Mouse (Mus musculus) T-helper 1 cell (primary cell): ENCODE measurements around the gene Ptbp3.

ENCODE experiments used
- in situ Hi-C: fragments of 300-600 bp; cut with MboI, MseI; formaldehyde crosslinking; loops from one replicate; pipeline ENCODE4 v1.15.1; 2025; ENCODE audit warnings: high pct_unique_total_duplicates

The Ptbp3 gene

GRCm38 (mm10) chr4:59506704-59507103, 42.5 kb downstream of the Ptbp3 start:
- in situ Hi-C loops: no loop called here

GRCm38 (mm10) chr4:59505481-59505880, 43.7 kb downstream of the Ptbp3 start:
- in situ Hi-C loops: no loop called here

GRCm38 (mm10) chr4:59491097-59491496, 58.1 kb downstream of the Ptbp3 start:
- in situ Hi-C loops: no loop called here

DNA sequence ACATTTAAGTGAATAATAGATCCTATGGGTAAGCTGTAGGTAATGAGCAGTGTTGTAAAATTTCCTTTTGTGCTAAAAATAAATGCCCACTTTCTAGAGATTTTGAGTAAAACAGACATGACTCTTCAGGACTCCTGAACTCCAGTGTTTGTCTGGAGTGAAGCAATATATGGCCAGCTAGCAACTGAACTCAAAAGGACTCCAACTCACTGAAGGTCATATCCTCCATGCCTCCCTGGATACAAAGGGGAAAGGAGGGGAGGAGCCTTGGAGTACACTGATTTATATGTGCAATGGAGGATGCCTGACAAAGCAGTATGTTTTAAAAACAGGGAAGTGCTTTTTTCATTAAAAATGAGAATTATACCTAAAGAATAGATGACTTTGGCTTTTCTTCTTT, 77.9 kb downstream of the Ptbp3 start:
- in situ Hi-C loops: no loop called here

- in situ Hi-C loops: no loop called here
Measured at GRCm38 (mm10) chr4:59465449-59465848, 83.7 kb downstream of the Ptbp3 start.

DNA sequence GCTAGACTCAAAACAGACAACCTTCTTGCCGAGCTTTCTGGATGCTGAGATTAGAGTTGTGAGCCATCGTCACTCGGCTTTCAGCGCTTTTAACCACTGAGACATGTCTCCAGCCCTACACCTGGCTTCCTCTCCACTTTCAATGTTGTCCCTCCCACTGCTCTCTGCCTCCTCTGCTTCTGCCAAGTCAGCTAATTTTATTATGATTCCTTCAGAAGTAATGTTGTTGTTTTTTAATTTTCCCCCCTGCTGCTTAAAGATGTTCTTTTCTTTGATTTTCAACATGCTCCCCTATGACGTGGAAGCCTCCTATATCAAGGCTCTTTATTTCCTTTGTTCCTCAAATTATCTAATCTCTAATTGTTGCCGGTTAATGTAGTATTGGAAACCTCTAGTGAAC, 84.5 kb downstream of the Ptbp3 start:
- in situ Hi-C loops: no loop called here

- in situ Hi-C loops: no loop called here
Measured at GRCm38 (mm10) chr4:59462494-59462893, 86.7 kb downstream of the Ptbp3 start.

DNA sequence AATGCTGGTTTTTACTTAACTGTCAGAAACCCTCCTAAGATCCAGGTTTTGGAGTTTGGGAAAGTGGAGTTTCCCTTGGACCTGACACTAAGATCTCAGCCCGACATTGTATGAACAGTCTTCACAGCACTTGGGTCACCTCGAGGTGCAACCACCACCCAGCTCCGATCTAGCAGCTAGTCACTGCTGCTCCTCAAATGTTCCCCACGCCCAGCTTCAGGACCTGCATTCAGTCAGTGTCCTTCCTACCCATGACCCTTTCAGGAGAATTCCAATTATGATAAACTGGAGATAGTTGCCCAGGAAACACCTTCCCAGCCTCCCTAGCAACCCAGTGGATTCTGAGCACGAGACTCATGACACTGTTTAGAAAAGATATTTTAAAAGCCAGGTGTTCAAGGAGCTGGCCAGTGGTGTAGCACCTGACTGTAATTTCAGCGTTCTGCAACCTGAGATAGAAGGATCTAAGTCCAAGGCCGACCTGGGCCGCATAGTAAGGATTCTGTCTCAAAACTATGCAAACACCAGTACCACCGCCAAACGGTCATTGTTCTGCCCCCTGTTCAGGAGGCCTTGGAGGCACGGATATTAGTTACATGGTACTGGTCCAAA, 87.9 kb downstream of the Ptbp3 start:
- in situ Hi-C loops: no loop called here

- in situ Hi-C loops: no loop called here
Measured at GRCm38 (mm10) chr4:59459216-59459955, 89.8 kb downstream of the Ptbp3 start.

GRCm38 (mm10) chr4:59457941-59458340, 91.2 kb downstream of the Ptbp3 start:
- in situ Hi-C loops: no loop called here

GRCm38 (mm10) chr4:59457091-59457490, 92.1 kb downstream of the Ptbp3 start:
- in situ Hi-C loops: no loop called here

- in situ Hi-C loops: no loop called here
Measured at GRCm38 (mm10) chr4:59455465-59455864, 93.7 kb downstream of the Ptbp3 start.

DNA sequence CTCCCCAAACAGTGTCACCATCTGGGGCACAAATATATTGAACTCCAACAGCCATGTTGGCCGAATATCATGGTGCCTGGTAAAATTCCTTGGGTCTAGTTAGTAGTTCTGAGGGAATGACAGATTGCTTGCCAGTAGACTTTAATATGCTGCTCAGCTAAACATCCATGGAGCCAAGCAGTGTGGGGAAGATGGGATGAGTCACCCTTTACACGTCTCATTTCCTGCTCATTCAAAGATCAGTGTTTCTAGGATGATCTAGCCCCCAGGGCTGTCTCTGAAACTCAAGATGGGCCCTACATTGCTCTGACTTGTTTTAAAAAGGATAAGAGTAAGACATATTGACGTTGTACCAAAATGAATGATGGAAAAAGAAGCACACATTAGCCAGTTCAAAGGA, 95.1 kb downstream of the Ptbp3 start:
- in situ Hi-C loops: no loop called here

DNA sequence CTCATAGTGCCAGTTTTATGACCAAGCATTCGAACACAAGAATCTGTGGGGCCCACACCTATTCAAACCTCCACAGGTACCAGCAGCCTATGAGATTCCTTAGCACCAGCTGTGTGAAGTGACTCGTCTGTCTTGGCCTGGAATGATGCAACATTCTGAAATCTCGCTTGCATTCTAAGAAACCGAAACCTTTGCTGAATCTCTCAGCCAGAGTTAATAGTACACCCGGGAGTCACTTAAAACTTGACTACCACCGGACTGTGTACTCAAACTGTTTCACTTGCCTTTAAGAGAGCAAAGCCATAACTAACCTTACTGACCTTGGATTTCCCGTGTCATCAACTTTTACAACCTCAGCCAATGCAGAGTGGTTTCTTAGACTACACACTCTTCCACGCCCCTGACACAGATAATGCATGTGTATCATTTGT, 96.6 kb downstream of the Ptbp3 start:
- in situ Hi-C loops: no loop called here

GRCm38 (mm10) chr4:59450906-59451305, 98.3 kb downstream of the Ptbp3 start:
- in situ Hi-C loops: no loop called here

- in situ Hi-C loops: no loop called here
Measured at GRCm38 (mm10) chr4:59450234-59450854, 98.8 kb downstream of the Ptbp3 start.

- in situ Hi-C loops: no loop called here
Measured at GRCm38 (mm10) chr4:59447296-59447695, 101.9 kb downstream of the Ptbp3 start.

DNA sequence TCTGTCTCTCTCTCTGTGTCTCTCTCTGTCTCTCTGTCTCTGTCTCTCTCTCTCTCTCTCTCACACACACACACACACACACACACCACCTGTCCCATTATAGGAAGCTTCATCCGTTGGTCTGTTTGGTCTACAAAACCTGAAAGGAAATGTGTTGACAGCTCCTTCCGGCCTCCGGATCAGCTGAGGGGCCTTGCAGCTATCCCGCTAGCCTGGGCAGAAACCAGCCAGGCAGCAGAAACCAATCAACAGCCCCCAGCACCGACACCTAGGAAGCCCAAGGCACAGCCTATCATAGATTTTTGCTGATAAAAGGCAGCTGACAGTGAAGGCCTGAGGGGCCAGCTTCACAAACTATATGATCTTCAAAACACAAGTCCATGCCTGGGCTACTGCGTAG, 103.6 kb downstream of the Ptbp3 start:
- in situ Hi-C loops: no loop called here

GRCm38 (mm10) chr4:59444994-59445393, 104.2 kb downstream of the Ptbp3 start:
- in situ Hi-C loops: loop anchor here (5.0 kb wide), 1 partner anchor 117 kb away; no protein-coding TSS in a partner anchor

DNA sequence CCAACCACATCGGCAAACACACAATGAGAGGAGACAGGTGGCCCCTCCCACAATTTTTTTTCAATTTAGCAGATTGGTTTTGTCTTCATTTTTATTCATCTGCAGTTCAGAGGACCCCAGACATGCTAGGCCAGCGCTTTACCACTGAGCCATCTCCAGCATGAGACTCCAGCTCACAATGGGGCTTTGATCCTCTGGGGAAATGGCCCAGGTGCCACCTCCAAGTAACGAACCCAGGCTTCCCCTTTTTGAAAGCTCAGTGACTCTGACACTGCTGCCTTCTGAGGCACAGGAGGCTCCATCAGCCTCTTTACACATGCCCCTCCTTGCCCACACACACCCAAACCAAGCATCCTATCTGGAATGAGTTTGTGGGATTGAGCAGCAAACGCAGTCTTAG, 105.1 kb downstream of the Ptbp3 start:
- in situ Hi-C loops: loop anchor here (5.0 kb wide), 1 partner anchor 118 kb away; no protein-coding TSS in a partner anchor

- in situ Hi-C loops: loop anchor here (5.0 kb wide), 1 partner anchor 121 kb away; no protein-coding TSS in a partner anchor
Measured at GRCm38 (mm10) chr4:59441265-59441664, 107.9 kb downstream of the Ptbp3 start.

DNA sequence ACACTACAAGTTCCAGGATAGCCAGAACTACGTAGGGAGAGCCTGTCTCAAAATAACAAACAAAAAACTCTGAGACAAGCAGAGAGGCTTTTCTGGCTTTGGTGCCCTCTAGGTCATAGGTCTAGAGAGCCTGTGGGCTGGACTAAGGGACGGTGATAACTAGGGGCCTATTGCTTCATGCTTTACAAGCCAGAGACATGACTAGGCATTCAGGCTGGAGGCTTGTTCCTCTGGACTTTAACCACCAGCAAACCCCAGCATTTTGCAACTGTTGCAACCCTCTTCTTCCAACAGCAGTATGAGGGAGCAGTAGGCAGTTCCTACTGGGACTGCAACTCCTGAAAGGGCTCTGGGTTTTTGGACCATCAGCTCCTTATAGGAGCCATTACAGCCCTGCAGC, 109.2 kb downstream of the Ptbp3 start:
- in situ Hi-C loops: loop anchor here (5.0 kb wide), 2 partner anchors 68 to 122 kb away; no protein-coding TSS in a partner anchor

DNA sequence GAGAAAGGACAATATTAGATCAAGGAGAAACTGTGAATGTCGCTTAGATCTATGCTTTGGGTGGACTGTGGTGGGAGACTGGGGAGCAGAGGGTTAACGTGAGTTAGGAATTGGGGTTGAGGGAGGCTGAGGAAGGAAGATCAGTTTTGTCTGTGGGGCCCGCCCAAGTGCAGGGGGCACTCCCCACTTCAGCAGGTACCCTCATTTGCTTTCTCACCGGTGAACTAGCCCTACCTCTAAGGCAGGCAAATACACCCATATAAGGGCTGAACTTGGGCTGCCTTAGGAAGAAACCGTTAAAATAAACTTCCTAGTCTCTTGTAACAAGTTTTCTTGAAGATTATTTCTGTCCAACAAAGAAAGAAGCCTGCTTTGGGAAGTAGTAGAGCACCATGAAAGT, 110.1 kb downstream of the Ptbp3 start:
- in situ Hi-C loops: loop anchor here (5.0 kb wide), 1 partner anchor 67 kb away; no protein-coding TSS in a partner anchor
